Mouse (Mus musculus) liver, embryonic 12.5 days (tissue): ENCODE measurements around the gene Gm10974. TPM values are rescaled to one million over a fixed set of nuclear protein-coding genes. Genes with fewer than 3 reads are reported as not detected.

Experiments
- ATAC-seq: fragments of 200-750 bp; cut with Nextera tagmentation; 2 replicates; pipeline ENCODE4 v1.8.0; 2017; ENCODE audit warnings: moderate number of reproducible peaks, mild to moderate bottlenecking, moderate library complexity
- H3K27ac ChIP-seq: fragments of 300-500 bp; sonication (generic); 2 replicates; pipeline ENCODE4 v1.5.1; 2016; ENCODE audit warnings: mild to moderate bottlenecking
- H3K27me3 ChIP-seq: fragments of 300-500 bp; sonication (generic); replicated peaks from 2 replicates; pipeline ENCODE4 v1.6.1; 2016; ENCODE audit warnings: mild to moderate bottlenecking, moderate library complexity
- H3K36me3 ChIP-seq: fragments of 300-500 bp; sonication (generic); 2 replicates; pipeline ENCODE4 v1.6.1; 2016; ENCODE audit warnings: mild to moderate bottlenecking, moderate library complexity
- H3K4me1 ChIP-seq: fragments of 300-500 bp; sonication (generic); 2 replicates; pipeline ENCODE4 v1.6.1; 2016
- H3K4me2 ChIP-seq: fragments of 300-500 bp; sonication (generic); 2 replicates; pipeline ENCODE4 v1.6.1; 2016; ENCODE audit warnings: mild to moderate bottlenecking, moderate library complexity
- H3K4me3 ChIP-seq: fragments of 300-500 bp; sonication (generic); 2 replicates; pipeline ENCODE4 v1.5.1; 2016; ENCODE audit warnings: mild to moderate bottlenecking, moderate library complexity
- H3K9ac ChIP-seq: fragments of 300-500 bp; sonication (generic); 2 replicates; pipeline ENCODE4 v1.6.1; 2016; ENCODE audit warnings: mild to moderate bottlenecking, moderate library complexity
- H3K9me3 ChIP-seq: fragments of 300-500 bp; sonication (generic); replicated peaks from 2 replicates; pipeline ENCODE4 v1.6.1; 2016; ENCODE audit warnings: mild to moderate bottlenecking, moderate library complexity
- WGBS: fragments of 180-500 bp; shearing (Covaris S2); methylation state at CpG from one replicate; pipeline ENCODE4 v1.1.7; 2016; ENCODE audit not compliant: insufficient replicate concordance; 5-methylcytosine and 5-hydroxymethylcytosine counted together
- polyA plus RNA-seq: library from polyadenylated mRNA; unstranded; fragments of >200 nt; fragmentation: Nextera tagmentation; extraction: Ambion mirVana; gene quantifications from 2 replicates; pipeline ENCODE4 v1.2.1, GENCODE M21; 2016

Gm10974 gene
- polyA plus RNA-seq, 1 experiment from 2014 or later: not detected

DNA sequence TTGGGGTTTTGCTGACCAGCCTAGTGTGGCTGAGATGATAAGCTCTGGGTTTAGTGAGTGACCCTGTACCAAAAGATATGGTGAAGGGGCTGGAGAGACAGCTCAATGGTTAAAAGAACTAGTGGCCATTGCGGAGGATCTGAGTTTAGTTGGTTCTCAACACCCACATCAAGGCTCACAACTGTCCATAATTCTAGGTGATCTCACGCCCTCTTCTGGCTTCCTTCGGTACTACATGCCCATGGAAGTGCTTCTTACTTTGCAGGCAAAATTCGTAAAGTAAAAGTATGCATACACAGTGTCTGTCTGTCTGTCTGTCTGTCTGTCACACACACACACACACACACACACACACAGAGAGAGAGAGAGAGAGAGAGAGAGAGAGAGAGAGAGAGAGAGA is 23.4 kb upstream of the Gm10974 start:
- H3K36me3 ChIP-seq: no peaks in the 10 kb centered on the region
- 43% methylated on average over 4 of the region's 4 CpGs for whole genome bisulfite sequencing
- no peak for ATAC-seq

DNA sequence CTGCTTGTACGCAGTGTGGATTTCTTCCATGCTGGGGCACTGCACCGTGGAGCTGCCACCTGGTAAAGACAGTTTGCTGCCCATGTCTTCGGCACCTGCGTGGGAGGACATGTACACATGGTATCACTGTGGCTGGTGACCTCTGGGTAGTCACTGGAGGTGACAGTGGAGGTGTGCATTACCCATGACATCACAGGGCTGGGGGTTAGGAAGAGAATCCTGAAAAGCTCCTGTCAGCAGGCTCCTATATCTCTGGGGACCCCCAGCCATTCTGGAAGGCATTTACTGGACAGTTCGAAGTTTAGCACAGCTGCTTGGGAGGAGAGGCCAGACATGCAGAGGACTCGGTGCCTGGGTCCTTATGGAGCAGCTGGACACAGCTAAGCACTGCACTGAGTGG is 22.9 kb upstream of the Gm10974 start:
- Histone ChIP-seq H3K27me3 (no peaks in the 10 kb centered on the region), H3K4me2 (no peak overlapping the region), H3K9me3 (no peaks in the 10 kb centered on the region), H3K4me1 (peaks cover 4% of the 10 kb centered on the region; the same call in 1 of the 2 replicates), H3K36me3 (no peaks in the 10 kb centered on the region), H3K9ac (no peak overlapping the region), H3K27ac (no peak overlapping the region), H3K4me3 (no peak overlapping the region)
- WGBS: 67% methylated on average over 6 of the region's 6 CpGs
- no peak for ATAC-seq

More for the DNA sequence above, 23.4 kb upstream of the Gm10974 start:
- Histone ChIP-seq H3K27ac (no peak overlapping the region), H3K9me3 (no peaks in the 10 kb centered on the region), H3K4me3 (no peak overlapping the region), H3K4me1 (peaks cover 4% of the 10 kb centered on the region; the same call in 1 of the 2 replicates), H3K27me3 (no peaks in the 10 kb centered on the region), H3K4me2 (no peak overlapping the region), H3K9ac (no peak overlapping the region)

DNA sequence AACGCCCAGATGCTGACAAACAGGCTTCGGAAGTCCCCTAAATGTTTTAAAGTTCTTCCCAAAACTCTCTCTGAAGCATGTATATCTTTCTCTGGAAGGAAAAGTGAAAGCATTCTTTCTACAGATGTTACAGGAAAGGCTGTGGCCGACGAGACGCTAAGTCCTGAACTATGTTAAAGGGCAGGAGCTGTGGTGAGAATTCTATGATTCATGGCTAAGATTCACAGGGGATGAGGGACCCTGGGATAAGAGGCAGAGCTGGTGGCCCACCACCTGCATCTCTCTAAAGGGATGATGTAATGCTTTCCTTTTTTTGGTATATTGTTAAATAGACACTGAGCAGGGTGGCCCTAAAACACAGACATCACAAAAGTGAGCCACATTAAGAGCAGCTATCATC is 22.4 kb upstream of the Gm10974 start:
- Histone ChIP-seq H3K9ac (no peak overlapping the region), H3K4me2 (no peak overlapping the region), H3K27me3 (no peaks in the 10 kb centered on the region), H3K9me3 (no peaks in the 10 kb centered on the region), H3K27ac (no peak overlapping the region), H3K4me3 (no peak overlapping the region), H3K4me1 (peaks cover 4% of the 10 kb centered on the region; the same call in 1 of the 2 replicates), H3K36me3 (no peaks in the 10 kb centered on the region)
- no peak for ATAC-seq
- 79% methylated on average over 5 of the region's 5 CpGs for WGBS

DNA sequence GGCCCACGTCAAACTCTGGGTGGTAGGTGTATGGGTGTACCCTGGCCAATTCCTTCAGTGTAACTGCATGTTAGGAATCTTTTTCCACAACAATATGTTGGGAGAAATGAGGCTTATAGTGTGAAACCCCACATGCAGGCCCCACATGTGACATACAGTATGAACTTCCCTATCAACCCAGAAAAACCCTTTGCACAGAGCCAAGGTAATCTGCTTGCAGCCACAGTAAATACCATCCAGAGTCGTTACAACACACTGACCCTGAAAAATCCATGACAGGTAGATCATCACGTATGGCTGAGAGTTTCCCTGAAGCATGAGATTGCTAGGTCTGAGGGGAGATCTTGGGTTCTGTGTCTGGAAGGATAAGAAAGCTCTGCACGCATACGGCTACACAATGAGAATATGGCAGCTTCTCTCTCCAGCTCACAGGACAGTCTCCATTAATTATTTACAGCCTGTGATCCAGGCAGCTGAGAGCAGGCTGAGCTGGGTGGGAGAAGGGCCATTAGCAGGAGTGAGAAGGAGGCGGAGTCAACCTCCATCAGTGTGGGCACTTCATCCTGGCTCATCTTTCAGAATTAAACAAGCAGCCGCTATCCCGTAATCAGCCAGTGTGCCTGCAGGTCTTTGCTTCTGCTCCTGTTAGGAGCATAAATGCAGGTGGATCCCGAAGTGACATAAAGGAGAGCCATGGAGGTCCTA is 18.6 kb upstream of the Gm10974 start:
- WGBS: 64% methylated on average over 9 of the region's 9 CpGs
- ATAC-seq: no peak
- Histone ChIP-seq H3K9me3 (no peaks in the 10 kb centered on the region), H3K4me1 (no peaks in the 10 kb centered on the region), H3K27me3 (no peaks in the 10 kb centered on the region), H3K4me3 (no peak overlapping the region), H3K27ac (no peak overlapping the region), H3K36me3 (no peaks in the 10 kb centered on the region), H3K9ac (no peak overlapping the region), H3K4me2 (no peak overlapping the region)

DNA sequence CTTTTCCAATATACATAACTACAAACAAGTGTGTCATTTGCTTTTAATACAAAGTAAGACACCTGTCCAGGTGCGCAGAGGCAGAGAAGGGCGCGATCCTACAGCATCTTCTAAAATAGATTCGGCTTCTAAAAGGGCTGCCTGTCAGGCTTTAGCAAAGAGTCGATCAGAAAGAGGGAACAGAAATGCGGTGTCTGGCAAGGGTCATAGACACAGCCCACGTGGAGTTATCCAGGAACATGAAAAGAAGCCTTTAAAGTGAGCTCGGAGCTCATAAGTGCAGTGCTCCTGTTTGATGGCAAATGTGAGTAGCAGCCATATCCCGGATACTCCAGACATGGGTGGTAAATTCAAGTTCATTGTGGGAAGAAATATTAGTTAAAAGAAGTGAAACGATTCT is 17.1 kb upstream of the Gm10974 start:
- no peak overlapping the region for H3K4me2 ChIP-seq
- H3K27ac ChIP-seq: no peak overlapping the region
- H3K9me3 ChIP-seq: no peaks in the 10 kb centered on the region
- H3K4me3 ChIP-seq: no peak overlapping the region
- no peaks in the 10 kb centered on the region for H3K4me1 ChIP-seq
- WGBS: 78% methylated on average over 10 of the region's 10 CpGs
- no peaks in the 10 kb centered on the region for H3K27me3 ChIP-seq
- no peaks in the 10 kb centered on the region for H3K36me3 ChIP-seq
- H3K9ac ChIP-seq: no peak overlapping the region
- ATAC-seq: no peak

DNA sequence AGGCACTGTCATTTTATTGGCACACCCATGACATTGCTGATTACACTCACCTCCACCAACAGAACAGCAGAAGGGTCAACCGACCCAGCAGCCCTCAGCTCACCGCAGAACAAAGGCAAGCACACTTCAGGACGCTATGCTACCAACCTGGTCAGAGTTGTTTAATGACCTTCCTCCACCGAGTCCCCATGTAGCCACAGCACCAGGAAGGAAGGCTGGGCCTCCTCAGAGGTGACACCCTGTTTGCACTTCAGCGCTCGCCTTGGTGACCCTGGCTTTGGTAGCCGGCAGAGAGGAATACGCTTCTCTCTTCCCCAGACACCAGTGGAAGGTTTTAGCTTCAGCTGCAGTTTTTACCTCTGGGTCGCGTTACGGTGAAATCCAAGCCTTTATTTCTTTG is 16.0 kb upstream of the Gm10974 start:
- no peak for ATAC-seq
- no peak overlapping the region for H3K27ac ChIP-seq
- H3K36me3 ChIP-seq: no peaks in the 10 kb centered on the region
- no peaks in the 10 kb centered on the region for H3K4me1 ChIP-seq
- no peak overlapping the region for H3K9ac ChIP-seq
- H3K9me3 ChIP-seq: no peaks in the 10 kb centered on the region
- no peak overlapping the region for H3K4me2 ChIP-seq
- no peaks in the 10 kb centered on the region for H3K27me3 ChIP-seq
- 64% methylated on average over 11 of the region's 11 CpGs for WGBS
- no peak overlapping the region for H3K4me3 ChIP-seq

DNA sequence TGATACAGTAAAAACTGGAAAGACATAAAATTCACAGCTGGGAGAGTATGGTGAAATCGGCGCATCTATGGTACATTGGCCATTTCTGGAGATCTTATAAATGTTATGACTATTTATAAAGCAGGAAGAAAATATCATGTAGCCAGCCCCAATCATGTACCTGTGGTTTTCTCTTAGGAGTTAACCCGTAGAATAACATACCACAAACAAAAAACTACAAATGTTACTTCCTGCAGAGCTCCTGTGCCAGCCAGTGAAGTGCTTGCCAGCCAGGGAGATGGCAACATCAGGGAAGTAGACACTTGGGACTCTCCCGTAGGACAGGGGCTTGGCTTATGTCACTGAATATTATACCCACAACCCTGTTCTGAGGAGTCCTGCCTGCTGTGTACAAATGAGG is 14.6 kb upstream of the Gm10974 start:
- no peak overlapping the region for H3K4me3 ChIP-seq
- H3K36me3 ChIP-seq: no peaks in the 10 kb centered on the region
- H3K4me2 ChIP-seq: no peak overlapping the region
- no peaks in the 10 kb centered on the region for H3K9me3 ChIP-seq
- 68% methylated on average over 4 of the region's 4 CpGs for WGBS
- H3K27ac ChIP-seq: no peak overlapping the region
- H3K9ac ChIP-seq: no peak overlapping the region
- ATAC-seq: no peak
- peaks cover 10% of the 10 kb centered on the region for H3K4me1 ChIP-seq
- H3K27me3 ChIP-seq: no peaks in the 10 kb centered on the region

DNA sequence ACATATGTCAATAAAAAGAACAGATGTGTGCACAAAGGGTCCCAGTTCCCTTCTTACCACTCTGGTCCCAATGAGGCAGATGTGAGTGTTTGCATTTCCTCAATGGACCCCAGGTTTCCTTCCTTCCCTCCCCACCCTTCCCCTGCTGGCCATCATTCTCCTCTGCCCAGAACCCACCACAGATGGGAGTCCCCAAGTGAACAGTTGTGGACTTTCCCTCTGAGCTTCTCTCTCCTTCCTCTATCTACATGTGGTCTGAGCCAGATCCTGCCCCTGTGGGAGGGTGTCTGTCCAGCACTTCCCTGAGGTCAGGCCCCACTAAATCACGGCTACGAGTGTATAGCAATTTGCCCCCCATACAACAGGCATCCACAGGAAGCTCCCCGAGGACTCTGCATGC is 10.8 kb upstream of the Gm10974 start:
- no peak for ATAC-seq
- Histone ChIP-seq H3K27ac (no peak overlapping the region), H3K4me1 (peaks cover 24% of the 10 kb centered on the region), H3K4me2 (no peak overlapping the region), H3K9ac (no peak overlapping the region), H3K36me3 (peaks cover 5% of the 10 kb centered on the region), H3K27me3 (no peaks in the 10 kb centered on the region), H3K9me3 (0 out of 2 replicates have a peak, but pooled peaks cover 4% of the 10 kb centered on the region), H3K4me3 (no peak overlapping the region)
- 41% methylated on average over 3 of the region's 3 CpGs for WGBS

DNA sequence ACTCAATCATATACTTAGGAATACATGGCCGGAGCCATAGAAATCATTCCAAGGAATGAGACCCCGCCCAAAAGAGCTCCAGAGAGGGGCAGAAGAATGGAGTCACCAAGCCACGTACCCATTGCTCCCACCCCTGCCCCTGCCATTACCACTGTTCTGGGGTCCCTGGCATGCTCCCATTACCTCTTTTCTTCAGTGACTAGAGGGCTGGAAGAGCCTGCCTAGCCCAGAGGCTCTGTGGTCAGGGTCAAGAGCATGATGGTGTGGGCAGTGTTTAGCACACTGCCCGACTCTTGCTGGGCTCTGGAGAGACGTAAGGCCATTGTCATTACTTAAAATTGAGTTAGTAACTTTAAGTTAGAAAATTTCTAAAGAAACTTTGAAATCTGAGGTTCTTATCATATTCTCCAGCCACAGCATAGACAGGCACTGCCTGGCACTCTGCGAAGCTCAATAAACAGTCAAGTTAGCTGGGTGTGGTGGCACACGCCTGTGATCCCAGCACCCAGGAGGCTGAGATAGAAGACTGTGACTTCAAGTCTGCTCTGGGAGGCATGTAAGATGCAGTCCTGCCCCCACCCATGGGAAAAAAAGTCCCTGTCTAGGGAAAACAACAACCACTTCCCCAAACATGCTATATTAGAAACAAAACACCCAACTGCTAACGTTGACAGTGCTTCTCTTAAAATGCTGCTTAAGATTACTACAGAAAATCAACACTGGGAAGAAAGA is 9.7 kb upstream of the Gm10974 start:
- 0 out of 2 replicates have a peak, but pooled peaks cover 11% of the 10 kb centered on the region for H3K9me3 ChIP-seq
- H3K27ac ChIP-seq: no peak overlapping the region
- ATAC-seq: peak; percentile 83
- H3K4me1 ChIP-seq: peaks cover 24% of the 10 kb centered on the region
- peaks cover 13% of the 10 kb centered on the region for H3K36me3 ChIP-seq
- no peak overlapping the region for H3K4me2 ChIP-seq
- H3K4me3 ChIP-seq: no peak overlapping the region
- 56% methylated on average over 8 of the region's 8 CpGs for WGBS
- H3K27me3 ChIP-seq: no peaks in the 10 kb centered on the region
- H3K9ac ChIP-seq: no peak overlapping the region

DNA sequence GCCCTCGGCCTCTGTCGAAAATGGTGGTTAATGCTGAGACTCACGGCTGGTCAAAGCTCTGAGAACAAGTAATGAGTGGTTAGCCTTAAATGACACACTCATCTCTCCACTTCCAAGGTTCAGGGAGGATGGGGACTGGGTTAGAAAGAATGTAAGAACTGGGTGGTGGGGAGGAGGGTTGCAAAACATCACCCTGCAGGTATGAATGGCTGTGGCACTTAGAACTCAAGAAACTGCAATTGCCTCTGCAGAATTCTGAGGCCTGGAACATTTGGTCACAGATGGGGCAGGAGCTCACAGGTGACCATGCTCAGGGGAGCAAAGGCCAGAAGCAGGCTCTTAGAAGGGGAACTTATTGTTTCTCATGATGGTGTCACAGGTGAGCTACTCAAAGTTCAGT is 7.2 kb upstream of the Gm10974 start:
- peaks cover 24% of the 10 kb centered on the region for H3K4me1 ChIP-seq
- no peaks in the 10 kb centered on the region for H3K27me3 ChIP-seq
- 85% methylated on average over 3 of the region's 3 CpGs for WGBS

DNA sequence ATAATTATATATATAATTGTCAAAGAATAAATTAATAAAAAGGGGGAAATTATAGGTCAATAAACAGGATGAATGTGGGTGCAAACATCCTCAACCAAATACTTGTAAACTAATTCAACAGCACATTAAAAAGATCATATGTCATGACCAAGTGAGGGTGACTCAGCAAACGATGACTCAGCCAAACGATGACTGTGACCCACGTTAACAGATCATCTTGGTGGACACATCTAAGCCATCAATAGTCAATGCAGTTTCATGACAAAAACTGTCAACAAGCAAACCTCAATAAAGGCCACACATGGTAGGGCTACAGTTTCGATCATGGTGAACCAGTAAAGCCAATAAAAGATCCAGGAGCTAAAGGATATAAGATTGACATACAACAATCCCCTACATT is 6.7 kb upstream of the Gm10974 start:
- H3K4me3 ChIP-seq: no peak overlapping the region
- WGBS: 64% methylated on average over 4 of the region's 4 CpGs
- H3K27me3 ChIP-seq: no peaks in the 10 kb centered on the region
- peaks cover 24% of the 10 kb centered on the region for H3K4me1 ChIP-seq
- peaks cover 25% of the 10 kb centered on the region; the same call in 1 of the 2 replicates for H3K9me3 ChIP-seq
- no peak for ATAC-seq
- no peak overlapping the region for H3K4me2 ChIP-seq
- peaks cover 21% of the 10 kb centered on the region for H3K36me3 ChIP-seq
- H3K9ac ChIP-seq: no peak overlapping the region
- no peak overlapping the region for H3K27ac ChIP-seq

More for the DNA sequence above, 7.2 kb upstream of the Gm10974 start:
- H3K36me3 ChIP-seq: peaks cover 21% of the 10 kb centered on the region
- H3K4me3 ChIP-seq: no peak overlapping the region
- peaks cover 25% of the 10 kb centered on the region; the same call in 1 of the 2 replicates for H3K9me3 ChIP-seq
- H3K9ac ChIP-seq: no peak overlapping the region
- H3K4me2 ChIP-seq: no peak overlapping the region
- H3K27ac ChIP-seq: peak overlapping the region; percentile 40; the same call in 1 of the 2 replicates
- no peak for ATAC-seq

DNA sequence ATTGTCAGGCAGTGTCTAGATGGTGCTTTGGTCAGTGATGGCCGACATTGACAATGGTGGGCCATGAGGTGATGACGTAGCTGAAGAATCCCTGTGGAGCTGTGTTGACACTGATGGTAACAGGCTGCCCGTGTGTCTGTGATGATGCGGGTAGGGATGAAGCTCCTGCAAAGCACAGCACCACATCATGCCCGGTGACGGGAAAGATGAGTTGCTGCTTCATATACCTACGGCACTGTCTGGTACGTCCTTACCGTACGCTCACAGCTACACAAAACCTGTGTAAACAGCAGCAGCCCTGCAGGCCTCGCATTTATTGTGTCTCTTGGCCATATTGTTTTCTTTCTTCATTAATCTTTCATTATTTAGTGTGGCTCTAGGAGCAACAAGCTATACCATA is 1.2 kb upstream of the Gm10974 start:
- no peak for ATAC-seq
- Histone ChIP-seq H3K36me3 (peaks cover 20% of the 10 kb centered on the region), H3K27me3 (no peaks in the 10 kb centered on the region), H3K4me2 (no peak overlapping the region), H3K9me3 (peaks cover 25% of the 10 kb centered on the region; the same call in 1 of the 2 replicates), H3K4me1 (peaks cover 6% of the 10 kb centered on the region; the same call in 1 of the 2 replicates), H3K4me3 (no peak overlapping the region), H3K9ac (no peak overlapping the region), H3K27ac (no peak overlapping the region)
- WGBS: 84% methylated on average over 11 of the region's 11 CpGs
